Mouse (Mus musculus) liver, embryonic 11.5 days (tissue): ENCODE data around the gene Dstn. TPM values are rescaled to one million over a fixed set of nuclear protein-coding genes. Genes with fewer than 3 reads are reported as not detected.

ENCODE experiments used
- ATAC-seq: fragments of 200-750 bp; cut with Nextera tagmentation; replicated peaks from 2 replicates; pipeline ENCODE4 v1.8.0; 2017; ENCODE audit warnings: moderate number of reproducible peaks, mild to moderate bottlenecking, moderate TSS enrichment, moderate library complexity; ENCODE audit not compliant: low FRiP score
- DNase-seq: peaks from one replicate; pipeline ENCODE4 v3.0.0-alpha.2; 2017; ENCODE audit warnings: low spot score
- H3K27ac ChIP-seq: fragments of 300-500 bp; sonication (generic); 2 replicates; pipeline ENCODE4 v1.5.1; 2014; ENCODE audit warnings: mild to moderate bottlenecking, low read depth, low read length, control low read depth
- H3K27me3 ChIP-seq: fragments of 300-500 bp; sonication (generic); replicated peaks from 2 replicates; pipeline ENCODE4 v1.6.1; 2014; ENCODE audit warnings: low read length, mixed read lengths; ENCODE audit not compliant: control insufficient read depth, insufficient read depth
- H3K36me3 ChIP-seq: fragments of 300-500 bp; sonication (generic); 2 replicates; pipeline ENCODE4 v1.6.1; 2014; ENCODE audit warnings: mild to moderate bottlenecking, low read length, moderate library complexity, mixed read lengths; ENCODE audit not compliant: control insufficient read depth, insufficient read depth
- H3K4me1 ChIP-seq: fragments of 300-500 bp; sonication (generic); replicated peaks from 2 replicates; pipeline ENCODE4 v1.6.1; 2014; ENCODE audit warnings: low read length, mixed read lengths; ENCODE audit not compliant: control insufficient read depth, insufficient read depth
- H3K4me2 ChIP-seq: fragments of 300-500 bp; sonication (generic); 2 replicates; pipeline ENCODE4 v1.6.1; 2014; ENCODE audit warnings: mild to moderate bottlenecking, control low read depth, moderate library complexity
- H3K4me3 ChIP-seq: fragments of 300-500 bp; sonication (generic); 2 replicates; pipeline ENCODE4 v1.5.1; 2014; ENCODE audit warnings: low read depth, low read length, control low read depth
- H3K9ac ChIP-seq: fragments of 300-500 bp; sonication (generic); 2 replicates; pipeline ENCODE4 v1.6.1; 2014; ENCODE audit warnings: low read depth, low read length, control low read depth
- H3K9me3 ChIP-seq: fragments of 300-500 bp; sonication (generic); 2 replicates; pipeline ENCODE4 v1.6.1; 2016; ENCODE audit warnings: low read length, inconsistent platforms, mixed read lengths; ENCODE audit not compliant: control insufficient read depth
- WGBS: fragments of 180-500 bp; shearing (Covaris S2); extraction: QIAGEN DNeasy Blood & Tissue Kit; methylation state at CpG from one replicate; pipeline ENCODE4 v1.1.7; 2014; 5-methylcytosine and 5-hydroxymethylcytosine counted together
- polyA plus RNA-seq: library from polyadenylated mRNA; unstranded; fragments of >200 nt; fragmentation: Nextera tagmentation; extraction: Ambion mirVana; gene quantifications from 2 replicates; pipeline ENCODE4 v1.2.1, GENCODE M21; 2014

The Dstn gene
- polyA plus RNA-seq, 1 experiment from 2014 or later: 242 TPM

DNA sequence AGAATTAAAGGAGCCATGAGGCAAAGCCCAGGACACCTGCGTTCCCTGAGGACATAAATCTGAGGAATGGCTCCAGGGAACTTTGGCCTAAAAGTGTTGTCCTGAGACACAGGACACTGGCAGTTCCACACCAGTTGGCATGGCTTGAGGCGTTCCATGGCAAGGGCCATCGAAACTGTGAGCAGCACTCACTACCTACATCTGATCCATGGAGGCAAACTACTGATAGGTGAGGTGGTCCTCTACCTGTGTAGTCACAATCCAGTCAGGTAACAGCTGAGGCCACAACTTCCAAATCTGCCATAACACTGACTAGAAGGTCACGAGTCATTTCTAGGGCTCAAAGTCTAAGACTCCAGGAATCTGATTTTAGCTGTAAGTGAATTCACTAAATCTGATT, 40.6 kb downstream of the Dstn start:
- DNase-seq (no peak), ATAC-seq (no peak)
- Histone ChIP-seq H3K4me1 (no peaks in the 10 kb centered on the region), H3K27me3 (no peaks in the 10 kb centered on the region), H3K9ac (no peak overlapping the region), H3K27ac (no peak overlapping the region), H3K4me3 (no peak overlapping the region), H3K9me3 (0 out of 2 replicates have a peak, but pooled peaks cover under 1% of the 10 kb centered on the region), H3K36me3 (peaks cover 66% of the 10 kb centered on the region), H3K4me2 (no peak overlapping the region)
- 88% methylated on average over 4 of the region's 4 CpGs for WGBS

GRCm38 (mm10) chr2:143962192-143962591, 47.1 kb downstream of the Dstn start:
- Histone ChIP-seq H3K9ac (no peak overlapping the region), H3K27me3 (no peaks in the 10 kb centered on the region), H3K36me3 (peaks cover 70% of the 10 kb centered on the region), H3K4me3 (no peak overlapping the region), H3K4me2 (no peak overlapping the region), H3K27ac (no peak overlapping the region), H3K9me3 (0 out of 2 replicates have a peak, but pooled peaks cover 2% of the 10 kb centered on the region), H3K4me1 (no peaks in the 10 kb centered on the region)
- no peak for ATAC-seq
- WGBS: 94% methylated on average over 5 of the region's 5 CpGs
- no peak for DNase-seq

- ATAC-seq: no peak
Measured at GRCm38 (mm10) chr2:143963318-143963717, 48.2 kb downstream of the Dstn start.

DNA sequence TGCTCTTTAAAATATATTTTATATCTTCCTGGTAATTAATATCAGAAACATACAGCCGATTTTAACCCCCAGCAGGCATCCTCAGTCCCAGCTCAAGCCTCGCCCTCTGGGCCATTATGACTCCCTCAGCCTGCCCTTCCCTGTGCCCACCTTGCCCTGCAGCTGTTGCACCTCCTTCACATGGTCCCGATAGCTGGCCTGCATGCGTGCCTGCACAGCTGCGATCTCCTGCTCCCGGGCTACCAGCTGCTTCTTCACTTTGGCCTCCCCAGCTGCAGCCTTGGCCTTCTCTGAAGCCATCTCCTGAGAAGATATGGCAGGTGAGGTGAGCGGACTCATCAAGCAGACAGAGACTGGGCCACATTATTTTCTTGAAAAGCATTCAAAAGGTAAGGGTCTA, 54.1 kb downstream of the Dstn start:
- no peaks in the 10 kb centered on the region for H3K9me3 ChIP-seq
- WGBS: 89% methylated on average over 7 of the region's 7 CpGs
- ATAC-seq: no peak
- DNase-seq: no peak
- no peak overlapping the region for H3K27ac ChIP-seq
- no peaks in the 10 kb centered on the region for H3K27me3 ChIP-seq
- no peak overlapping the region for H3K9ac ChIP-seq
- H3K4me1 ChIP-seq: no peaks in the 10 kb centered on the region
- no peak overlapping the region for H3K4me3 ChIP-seq
- no peak overlapping the region for H3K4me2 ChIP-seq
- peaks cover 55% of the 10 kb centered on the region for H3K36me3 ChIP-seq

More at GRCm38 (mm10) chr2:143963318-143963717, 48.2 kb downstream of the Dstn start:
- H3K27me3 ChIP-seq: no peaks in the 10 kb centered on the region
- no peak overlapping the region for H3K9ac ChIP-seq
- no peak for DNase-seq
- H3K4me3 ChIP-seq: no peak overlapping the region
- H3K36me3 ChIP-seq: peaks cover 73% of the 10 kb centered on the region
- 100% methylated on average over 1 of the region's 1 CpGs for WGBS
- 0 out of 2 replicates have a peak, but pooled peaks cover 2% of the 10 kb centered on the region for H3K9me3 ChIP-seq
- no peaks in the 10 kb centered on the region for H3K4me1 ChIP-seq
- no peak overlapping the region for H3K4me2 ChIP-seq
- no peak overlapping the region for H3K27ac ChIP-seq

DNA sequence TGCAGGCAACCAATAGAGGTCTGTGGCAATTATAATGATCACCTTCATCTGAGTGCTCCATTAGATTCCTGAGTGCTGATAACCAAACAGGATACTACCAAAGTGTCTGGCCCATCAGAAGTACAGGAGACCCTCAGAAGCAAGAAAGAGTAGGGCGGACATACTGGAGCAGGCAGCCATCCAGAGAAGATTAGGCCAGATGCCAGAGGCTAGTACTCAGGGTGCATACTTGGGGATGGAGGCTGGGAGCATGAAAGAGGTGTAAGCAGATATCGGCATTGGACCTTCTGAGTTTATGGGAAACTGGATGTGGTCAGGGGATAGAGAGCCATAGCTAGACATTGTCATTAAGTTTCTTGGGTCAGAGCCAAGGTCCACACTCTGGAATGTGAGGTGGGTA, 55.7 kb downstream of the Dstn start:
- H3K27me3 ChIP-seq: no peaks in the 10 kb centered on the region
- DNase-seq (no peak), ATAC-seq (no peak)
- no peak overlapping the region for H3K4me3 ChIP-seq
- no peak overlapping the region for H3K9ac ChIP-seq
- H3K27ac ChIP-seq: no peak overlapping the region
- H3K4me1 ChIP-seq: no peaks in the 10 kb centered on the region
- no peaks in the 10 kb centered on the region for H3K9me3 ChIP-seq
- H3K4me2 ChIP-seq: no peak overlapping the region
- 88% methylated on average over 2 of the region's 2 CpGs for WGBS
- peaks cover 49% of the 10 kb centered on the region for H3K36me3 ChIP-seq

DNA sequence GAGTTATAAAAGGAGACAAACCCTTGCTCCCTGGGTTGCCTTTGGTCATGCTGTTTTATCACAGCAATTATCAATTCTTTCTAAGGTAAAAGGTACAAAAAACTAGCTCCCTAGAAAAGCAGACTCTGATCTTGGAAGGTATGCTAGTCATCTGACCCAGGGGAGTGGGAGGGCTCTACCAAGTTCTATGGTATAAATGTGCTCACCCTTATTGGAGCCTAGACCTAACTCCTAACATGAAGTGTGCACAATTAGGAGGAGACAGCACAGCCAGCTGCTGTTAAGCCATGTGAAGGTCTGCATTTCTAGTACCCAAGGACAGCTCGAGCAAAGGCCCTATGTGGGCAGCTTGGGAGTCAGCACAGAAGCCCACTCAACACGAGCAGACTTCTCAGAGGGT, 56.8 kb downstream of the Dstn start:
- Histone ChIP-seq H3K9me3 (no peaks in the 10 kb centered on the region), H3K36me3 (peaks cover 38% of the 10 kb centered on the region), H3K27me3 (no peaks in the 10 kb centered on the region), H3K9ac (no peak overlapping the region), H3K4me3 (no peak overlapping the region), H3K27ac (no peak overlapping the region), H3K4me1 (no peaks in the 10 kb centered on the region), H3K4me2 (no peak overlapping the region)
- ATAC-seq: no peak
- 84% methylated on average over 2 of the region's 2 CpGs for WGBS
- no peak for DNase-seq

- Histone ChIP-seq H3K4me3 (no peak overlapping the region), H3K27ac (no peak overlapping the region), H3K4me2 (no peak overlapping the region), H3K36me3 (peaks cover 26% of the 10 kb centered on the region), H3K9me3 (no peaks in the 10 kb centered on the region), H3K4me1 (no peaks in the 10 kb centered on the region), H3K27me3 (no peaks in the 10 kb centered on the region), H3K9ac (no peak overlapping the region)
- 92% methylated on average over 7 of the region's 7 CpGs for WGBS
- ATAC-seq (no peak), DNase-seq (no peak)
Measured at GRCm38 (mm10) chr2:143973161-143973560, 58.0 kb downstream of the Dstn start.

- Histone ChIP-seq H3K9ac (no peak overlapping the region), H3K27ac (no peak overlapping the region), H3K4me1 (peaks cover 3% of the 10 kb centered on the region; the same call in 1 of the 2 replicates), H3K27me3 (no peaks in the 10 kb centered on the region), H3K4me3 (no peak overlapping the region), H3K4me2 (no peak overlapping the region), H3K36me3 (peaks cover 29% of the 10 kb centered on the region), H3K9me3 (no peaks in the 10 kb centered on the region)
- DNase-seq (no peak), ATAC-seq (no peak)
- 90% methylated on average over 5 of the region's 5 CpGs for WGBS
Measured at GRCm38 (mm10) chr2:143975146-143975649, 60.1 kb downstream of the Dstn start.

- no peak for ATAC-seq
Measured at GRCm38 (mm10) chr2:143978444-143979147, 63.5 kb downstream of the Dstn start.

More at GRCm38 (mm10) chr2:143978444-143979147, 63.5 kb downstream of the Dstn start:
- peaks cover 16% of the 10 kb centered on the region; the same call in 1 of the 2 replicates for H3K36me3 ChIP-seq
- peaks cover 20% of the 10 kb centered on the region for H3K4me1 ChIP-seq
- no peaks in the 10 kb centered on the region for H3K9me3 ChIP-seq
- no peak overlapping the region for H3K9ac ChIP-seq
- 90% methylated on average over 8 of the region's 8 CpGs for WGBS
- no peak overlapping the region for H3K4me3 ChIP-seq
- DNase-seq: no peak
- H3K4me2 ChIP-seq: no peak overlapping the region
- no peak overlapping the region for H3K27ac ChIP-seq
- H3K27me3 ChIP-seq: no peaks in the 10 kb centered on the region
